Mouse (Mus musculus): ENCODE measurements around the gene Sycp2. TPM values are rescaled to one million over a fixed set of nuclear protein-coding genes. Genes with fewer than 3 reads are reported as not detected.

The Sycp2 gene
- polyA plus RNA-seq (2012; fragmentation: generic; extraction: Trizol), result not detected

GRCm38 (mm10) chr2:178407053-178407815 lies at the start of gene Sycp2:
Sycp2 (minus strand) TSS chr2:178407685.
- no peaks in the 10 kb centered on the region for H3K36me3 ChIP-seq (ENCODE audit: control insufficient read depth, insufficient read depth)
- TF ChIP-seq USF1 (IDR thresholded peaks at IDR 0.05; ENCODE audit: low read depth) (no peak), POLR2A (IDR thresholded peaks at IDR 0.05; ENCODE audit: insufficient read length, low read depth) (no peak), POLR2AphosphoS2 (IDR thresholded peaks at IDR 0.05; ENCODE audit: insufficient read length, low read depth) (no peak), CEBPB (IDR thresholded peaks at IDR 0.05; ENCODE audit: insufficient read depth, poor library complexity, severe bottlenecking) (no peak), REST (IDR thresholded peaks at IDR 0.05; ENCODE audit: insufficient read depth, insufficient read length) (no peak)
- no peaks in the 10 kb centered on the region for H3K27me3 ChIP-seq (ENCODE audit: control insufficient read depth, insufficient read depth, insufficient read length)
- no peak within 1 kb of the TSS for H3K4me3 ChIP-seq
- H3K4me2 ChIP-seq (ENCODE audit: low read depth), result no peak within 1 kb of the TSS
- H3ac ChIP-seq (ENCODE audit: control insufficient read depth, insufficient read length), result no peak within 1 kb of the TSS
- H3K79me2 ChIP-seq (ENCODE audit: control insufficient read depth, insufficient read depth), result no peaks in the 10 kb centered on the region

GRCm38 (mm10) chr2:178454664-178455516 lies 47.4 kb upstream of the Sycp2 start:
- no peak overlapping the region for H3K4me2 ChIP-seq (ENCODE audit: low read depth)
- H3K27me3 ChIP-seq (ENCODE audit: control insufficient read depth, insufficient read depth, insufficient read length), result no peaks in the 10 kb centered on the region
- H3K36me3 ChIP-seq (ENCODE audit: control insufficient read depth, insufficient read depth), result no peaks in the 10 kb centered on the region
- TF ChIP-seq MYOD1 (IDR thresholded peaks at IDR 0.05; ENCODE audit: control insufficient read depth in 1 of 3, insufficient read length in 2 of 3, low read depth in 2 of 3) (no peak), USF1 (IDR thresholded peaks at IDR 0.05; ENCODE audit: low read depth) (no peak), MYOG (IDR thresholded peaks at IDR 0.05; ENCODE audit: control insufficient read depth in 1 of 3, insufficient read depth in 1 of 3, insufficient read length in 2 of 3, low read depth in 2 of 3) (no peak), TCF3 (IDR thresholded peaks at IDR 0.05; ENCODE audit: insufficient read length, low read depth) (no peak), MAX (IDR thresholded peaks at IDR 0.05; ENCODE audit: low read depth) (no peak), SRF (IDR thresholded peaks at IDR 0.05; ENCODE audit: control insufficient read depth, insufficient read length, low read depth) (no peak), REST (IDR thresholded peaks at IDR 0.05; ENCODE audit: insufficient read depth, insufficient read length) (no peak), CEBPB (IDR thresholded peaks at IDR 0.05; ENCODE audit: insufficient read depth, poor library complexity, severe bottlenecking) (no peak), TCF12 (IDR thresholded peaks at IDR 0.05; ENCODE audit: insufficient read depth, poor library complexity, severe bottlenecking) (no peak), POLR2AphosphoS2 (IDR thresholded peaks at IDR 0.05; ENCODE audit: insufficient read length, low read depth) (no peak), POLR2A (IDR thresholded peaks at IDR 0.05; ENCODE audit: insufficient read length, low read depth) (no peak), E2F4 (IDR thresholded peaks at IDR 0.05; ENCODE audit: insufficient read depth) (no peak)
- no peak overlapping the region for H3K4me3 ChIP-seq
- H3ac ChIP-seq (ENCODE audit: control insufficient read depth, insufficient read length), result no peak overlapping the region
- no peaks in the 10 kb centered on the region for H3K79me2 ChIP-seq (ENCODE audit: control insufficient read depth, insufficient read depth)

GRCm38 (mm10) chr2:178450961-178451360 lies 43.5 kb upstream of the Sycp2 start:
- Histone ChIP-seq H3K36me3 (ENCODE audit: control insufficient read depth, insufficient read depth) (no peaks in the 10 kb centered on the region), H3K4me3 (no peak overlapping the region), H3K27me3 (ENCODE audit: control insufficient read depth, insufficient read depth, insufficient read length) (no peaks in the 10 kb centered on the region), H3K4me2 (ENCODE audit: low read depth) (no peak overlapping the region), H3ac (ENCODE audit: control insufficient read depth, insufficient read length) (no peak overlapping the region), H3K79me2 (ENCODE audit: control insufficient read depth, insufficient read depth) (no peaks in the 10 kb centered on the region)
- TF ChIP-seq TCF12 (IDR thresholded peaks at IDR 0.05; ENCODE audit: insufficient read depth, poor library complexity, severe bottlenecking), result no peak
- TF ChIP-seq SRF (IDR thresholded peaks at IDR 0.05; ENCODE audit: control insufficient read depth, insufficient read length, low read depth), result no peak
- TF ChIP-seq TCF3 (IDR thresholded peaks at IDR 0.05; ENCODE audit: insufficient read length, low read depth), result no peak
- no peak for TF ChIP-seq MYOG (IDR thresholded peaks at IDR 0.05; ENCODE audit: control insufficient read depth in 1 of 3, insufficient read depth in 1 of 3, insufficient read length in 2 of 3, low read depth in 2 of 3)
- TF ChIP-seq CEBPB (IDR thresholded peaks at IDR 0.05; ENCODE audit: insufficient read depth, poor library complexity, severe bottlenecking), result no peak
- no peak for TF ChIP-seq REST (IDR thresholded peaks at IDR 0.05; ENCODE audit: insufficient read depth, insufficient read length)

GRCm38 (mm10) chr2:178450236-178450635 lies 42.8 kb upstream of the Sycp2 start:
- Histone ChIP-seq H3K36me3 (ENCODE audit: control insufficient read depth, insufficient read depth) (no peaks in the 10 kb centered on the region), H3K79me2 (ENCODE audit: control insufficient read depth, insufficient read depth) (no peaks in the 10 kb centered on the region), H3K27me3 (ENCODE audit: control insufficient read depth, insufficient read depth, insufficient read length) (no peaks in the 10 kb centered on the region), H3ac (ENCODE audit: control insufficient read depth, insufficient read length) (no peak overlapping the region), H3K4me2 (ENCODE audit: low read depth) (no peak overlapping the region), H3K4me3 (no peak overlapping the region)
- TF ChIP-seq E2F4 (IDR thresholded peaks at IDR 0.05; ENCODE audit: insufficient read depth) (no peak), POLR2AphosphoS2 (IDR thresholded peaks at IDR 0.05; ENCODE audit: insufficient read length, low read depth) (no peak), USF1 (IDR thresholded peaks at IDR 0.05; ENCODE audit: low read depth) (no peak), TCF12 (IDR thresholded peaks at IDR 0.05; ENCODE audit: insufficient read depth, poor library complexity, severe bottlenecking) (no peak), REST (IDR thresholded peaks at IDR 0.05; ENCODE audit: insufficient read depth, insufficient read length) (no peak), MYOG (IDR thresholded peaks at IDR 0.05; ENCODE audit: control insufficient read depth in 1 of 3, insufficient read depth in 1 of 3, insufficient read length in 2 of 3, low read depth in 2 of 3) (no peak), MYOD1 (IDR thresholded peaks at IDR 0.05; ENCODE audit: control insufficient read depth in 1 of 3, insufficient read length in 2 of 3, low read depth in 2 of 3) (no peak), POLR2A (IDR thresholded peaks at IDR 0.05; ENCODE audit: insufficient read length, low read depth) (no peak), MAX (IDR thresholded peaks at IDR 0.05; ENCODE audit: low read depth) (no peak), TCF3 (IDR thresholded peaks at IDR 0.05; ENCODE audit: insufficient read length, low read depth) (no peak), CEBPB (IDR thresholded peaks at IDR 0.05; ENCODE audit: insufficient read depth, poor library complexity, severe bottlenecking) (no peak), SRF (IDR thresholded peaks at IDR 0.05; ENCODE audit: control insufficient read depth, insufficient read length, low read depth) (no peak)
